Mouse (Mus musculus) C2C12 (cell line): ENCODE measurements around the gene Ccdc158.

Source experiments
- CEBPB ChIP-seq: IDR thresholded peaks from one replicate; pipeline ENCODE4 v1.6.1; 2011; ENCODE audit warnings: low read depth, mild to moderate bottlenecking, control low read depth, moderate library complexity
- CTCF ChIP-seq: IDR thresholded peaks from one replicate; pipeline ENCODE4 v1.5.1; 2011; ENCODE audit not compliant: control insufficient read depth, insufficient read depth, insufficient read length
- MYOD1 ChIP-seq: IDR thresholded peaks from one replicate; pipeline ENCODE4 v1.6.1; 2011; ENCODE audit warnings: low read depth; ENCODE audit not compliant: control insufficient read depth, insufficient read length
- USF1 ChIP-seq: IDR thresholded peaks from one replicate; pipeline ENCODE4 v1.6.1; 2011; ENCODE audit warnings: low read depth, mild to moderate bottlenecking, control low read depth, moderate library complexity

- TF ChIP-seq CTCF (no peak), USF1 (no peak), CEBPB (no peak), MYOD1 (no peak)
These were observed 89.1 kb downstream of the Ccdc158 start for GRCm38 (mm10) chr5:92585932-92586331.
